Mouse (Mus musculus) embryonic fibroblast, embryonic 13.5 days (primary cell): Measurements from ENCODE around the gene Myo1e.

ENCODE experiments used
- CTCF ChIP-seq: IDR thresholded peaks from 2 replicates; pipeline ENCODE4 v1.5.1; 2011; ENCODE audit warnings: mild to moderate bottlenecking, control low read depth, low read length, moderate library complexity, borderline replicate concordance; ENCODE audit not compliant: insufficient read depth
- POLR2A ChIP-seq: IDR thresholded peaks from 2 replicates; pipeline ENCODE4 v1.6.1; 2011; ENCODE audit warnings: low read depth, mild to moderate bottlenecking, control low read depth, low read length, moderate library complexity

DNA sequence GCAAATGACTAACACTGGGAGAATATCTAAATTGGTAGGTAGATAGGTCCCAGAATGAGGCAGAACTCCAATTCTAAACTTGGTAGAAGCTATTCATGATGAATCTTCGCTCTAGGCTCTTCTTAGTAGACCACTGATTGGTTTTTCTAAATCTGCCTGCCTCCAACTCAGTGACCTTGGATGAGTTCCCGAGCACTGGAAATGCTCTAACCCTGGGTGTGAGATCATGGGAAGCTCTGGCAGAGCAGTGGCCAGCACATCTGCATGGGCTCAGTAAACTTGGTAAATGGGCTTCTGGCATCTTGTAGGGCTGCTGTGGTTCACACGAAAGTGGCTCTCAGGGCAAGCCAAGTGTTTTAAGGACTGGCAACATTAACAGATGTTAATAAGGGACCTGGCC is 199.4 kb downstream of the Myo1e start:
- no peak for TF ChIP-seq CTCF
- TF ChIP-seq POLR2A = no peak
